Mouse (Mus musculus) lung, adult 2 months (tissue): ENCODE results near the gene Zbtb5.

ENCODE experiments used
- CTCF ChIP-seq: fragments of 200-500 bp; IDR thresholded peaks from 2 replicates; pipeline ENCODE4 v1.5.1; 2011; ENCODE audit warnings: mild to moderate bottlenecking, low read length, control low read depth; ENCODE audit not compliant: insufficient read depth
- POLR2A ChIP-seq: fragments of 200-500 bp; IDR thresholded peaks from 2 replicates; pipeline ENCODE4 v1.6.1; 2011; ENCODE audit warnings: low read depth, mild to moderate bottlenecking, control low read depth, low read length, borderline replicate concordance; ENCODE audit errors: extremely low read depth

GRCm38 (mm10) chr4:45013031-45013431 is 819 bp upstream of the Zbtb5 start:
- TF ChIP-seq POLR2A (no peak), CTCF (no peak)
